Mouse (Mus musculus): ENCODE results near the gene Itgbl1.

Gene Itgbl1

DNA sequence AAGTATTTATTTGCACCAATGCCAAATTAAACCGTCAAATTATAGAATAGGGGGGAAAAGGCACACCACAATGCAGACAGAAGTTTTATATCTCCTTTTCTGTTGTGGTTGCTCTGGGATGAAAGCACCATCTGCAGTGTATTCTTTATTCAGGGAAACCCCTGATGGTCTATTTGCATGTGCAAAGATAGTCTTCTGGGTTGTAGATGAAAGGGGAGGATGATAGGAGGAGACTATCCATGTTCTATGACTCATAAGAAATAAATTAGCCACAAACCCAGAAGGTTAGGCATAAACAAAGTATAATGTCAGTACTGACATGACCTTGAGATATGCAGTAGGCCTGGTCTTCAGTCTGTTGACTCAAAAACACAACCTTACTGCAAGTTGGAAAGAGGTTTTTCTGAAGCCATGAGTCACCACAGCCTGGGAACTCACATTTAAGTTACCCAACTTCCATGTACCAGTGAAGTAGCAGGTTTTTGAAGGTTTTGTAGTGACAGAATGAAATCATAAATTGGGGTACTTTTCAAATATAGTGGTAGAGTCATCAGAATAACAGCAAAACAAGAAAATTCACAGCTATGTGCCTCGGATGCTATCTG lies 330.9 kb downstream of the Itgbl1 start:
- DNase-seq (ENCODE audit: low spot score) = no peak

Data from c-Kit-positive CD71-positive TER-119-positive erythroid progenitor cells, embryonic 14.5 days (primary cell).